Mouse (Mus musculus): ENCODE measurements around the gene Lcorl. TPM values are rescaled to one million over a fixed set of nuclear protein-coding genes. Genes with fewer than 3 reads are reported as not detected.

Lcorl gene
- total RNA-seq (2015; ENCODE audit: low replicate concordance) (11.3 and 13.6 TPM in 2 replicates), total RNA-seq (2017; ENCODE audit: low replicate concordance) (7.4 and 11.2 TPM in 2 replicates)

- ATAC-seq (replicated peaks; ENCODE audit: low FRiP score, poor library complexity, severe bottlenecking) = peak; percentile 98
Measured at GRCm38 (mm10) chr5:45857254-45858011, at the start of gene Lcorl. Gene Lcorl, minus strand, starts transcription at chr5:45857615.

GRCm38 (mm10) chr5:45904683-45905082, 47.3 kb upstream of the Lcorl start:
- no peak for ATAC-seq (replicated peaks; ENCODE audit: low FRiP score, poor library complexity, severe bottlenecking)

- ATAC-seq (replicated peaks; ENCODE audit: low FRiP score, poor library complexity, severe bottlenecking) = no peak
Measured at GRCm38 (mm10) chr5:45903246-45903645, 45.8 kb upstream of the Lcorl start.

GRCm38 (mm10) chr5:45895362-45895761, 37.9 kb upstream of the Lcorl start:
- ATAC-seq (replicated peaks; ENCODE audit: low FRiP score, poor library complexity, severe bottlenecking) = no peak

- no peak for ATAC-seq (replicated peaks; ENCODE audit: low FRiP score, poor library complexity, severe bottlenecking)
Measured at GRCm38 (mm10) chr5:45893696-45894095, 36.3 kb upstream of the Lcorl start.

- no peak for ATAC-seq (replicated peaks; ENCODE audit: low FRiP score, poor library complexity, severe bottlenecking)
Measured at GRCm38 (mm10) chr5:45876328-45876727, 18.9 kb upstream of the Lcorl start.

- ATAC-seq (replicated peaks; ENCODE audit: low FRiP score, poor library complexity, severe bottlenecking) = no peak
Measured at GRCm38 (mm10) chr5:45875472-45875871, 18.1 kb upstream of the Lcorl start.

GRCm38 (mm10) chr5:45874284-45875030, 17.0 kb upstream of the Lcorl start:
- no peak for ATAC-seq (replicated peaks; ENCODE audit: low FRiP score, poor library complexity, severe bottlenecking)

GRCm38 (mm10) chr5:45858368-45858767, 953 bp upstream of the Lcorl start:
- ATAC-seq (replicated peaks; ENCODE audit: low FRiP score, poor library complexity, severe bottlenecking) = no peak

GRCm38 (mm10) chr5:45856876-45857253, 550 bp downstream of the Lcorl start:
- no peak for ATAC-seq (replicated peaks; ENCODE audit: low FRiP score, poor library complexity, severe bottlenecking)

- peak; percentile 6; the same call in 1 of the 2 replicates for ATAC-seq (replicated peaks; ENCODE audit: low FRiP score, poor library complexity, severe bottlenecking)
Measured at GRCm38 (mm10) chr5:45856303-45856821, 1.1 kb downstream of the Lcorl start.

GRCm38 (mm10) chr5:45855526-45856302, 1.7 kb downstream of the Lcorl start:
- ATAC-seq (replicated peaks; ENCODE audit: low FRiP score, poor library complexity, severe bottlenecking) = peak; percentile 40; the same call in 1 of the 2 replicates

GRCm38 (mm10) chr5:45844723-45845122, 12.7 kb downstream of the Lcorl start:
- ATAC-seq (replicated peaks; ENCODE audit: low FRiP score, poor library complexity, severe bottlenecking) = no peak

GRCm38 (mm10) chr5:45835131-45835530, 22.3 kb downstream of the Lcorl start:
- no peak for ATAC-seq (replicated peaks; ENCODE audit: low FRiP score, poor library complexity, severe bottlenecking)

GRCm38 (mm10) chr5:45811527-45811926, 45.9 kb downstream of the Lcorl start:
- ATAC-seq (replicated peaks; ENCODE audit: low FRiP score, poor library complexity, severe bottlenecking) = no peak

- no peak for ATAC-seq (replicated peaks; ENCODE audit: low FRiP score, poor library complexity, severe bottlenecking)
Measured at GRCm38 (mm10) chr5:45791864-45792263, 65.6 kb downstream of the Lcorl start.

- no peak for ATAC-seq (replicated peaks; ENCODE audit: low FRiP score, poor library complexity, severe bottlenecking)
Measured at GRCm38 (mm10) chr5:45790221-45790620, 67.2 kb downstream of the Lcorl start.

GRCm38 (mm10) chr5:45757502-45758121, 99.8 kb downstream of the Lcorl start:
- no peak for ATAC-seq (replicated peaks; ENCODE audit: low FRiP score, poor library complexity, severe bottlenecking)

GRCm38 (mm10) chr5:45737911-45738310, 119.5 kb downstream of the Lcorl start:
- no peak for ATAC-seq (replicated peaks; ENCODE audit: low FRiP score, poor library complexity, severe bottlenecking)

GRCm38 (mm10) chr5:45733751-45734150, 123.7 kb downstream of the Lcorl start:
- ATAC-seq (replicated peaks; ENCODE audit: low FRiP score, poor library complexity, severe bottlenecking) = no peak

All from erythroblast, adult 5-6 weeks (primary cell).